Mouse (Mus musculus) heart, adult 2 months (tissue): ENCODE results near the gene Ddx50.

Source experiments
- CTCF ChIP-seq: fragments of 200-600 bp; IDR thresholded peaks from 2 replicates; pipeline ENCODE4 v1.8.1; 2022; ENCODE audit warnings: antibody characterized with exemption, mild to moderate bottlenecking, moderate library complexity
- EP300 ChIP-seq: fragments of 200-500 bp; IDR thresholded peaks from 2 replicates; pipeline ENCODE4 v1.6.1; 2011; ENCODE audit warnings: low read depth, low read length, control low read depth; ENCODE audit not compliant: insufficient read depth
- POLR2A ChIP-seq: fragments of 200-500 bp; IDR thresholded peaks from 2 replicates; pipeline ENCODE4 v1.6.1; 2011; ENCODE audit warnings: mild to moderate bottlenecking, low read depth, low read length, control low read depth; ENCODE audit not compliant: insufficient read depth

GRCm38 (mm10) chr10:62590200-62590599 lies 60.8 kb downstream of the Ddx50 start:
- TF ChIP-seq POLR2A, result no peak
- TF ChIP-seq EP300, result no peak
- TF ChIP-seq CTCF, result no peak; the same call in 1 of the 2 replicates
